Mouse (Mus musculus) gastrocnemius, adult 18-20 months (tissue): ENCODE data around the gene Sesn1. TPM values are rescaled to one million over a fixed set of nuclear protein-coding genes. Genes with fewer than 3 reads are reported as not detected.
"Not testable (repeated sequence)": the region's sequence is repeated elsewhere in the genome, so short reads cannot be mapped to it uniquely, and the experiment has no call there.

Source experiments
- DNase-seq: peaks from one replicate; pipeline ENCODE4 v3.0.0; 2021; ENCODE audit warnings: low spot score
- total RNA-seq, 2 experiments: library from RNA; stranded (reverse); gene quantifications; 2 replicates each; pipeline ENCODE4 v1.2.3; 2021

Sesn1 gene
- total RNA-seq, 2 experiments from 2014 or later, result 17.0 to 40.1 TPM

DNA sequence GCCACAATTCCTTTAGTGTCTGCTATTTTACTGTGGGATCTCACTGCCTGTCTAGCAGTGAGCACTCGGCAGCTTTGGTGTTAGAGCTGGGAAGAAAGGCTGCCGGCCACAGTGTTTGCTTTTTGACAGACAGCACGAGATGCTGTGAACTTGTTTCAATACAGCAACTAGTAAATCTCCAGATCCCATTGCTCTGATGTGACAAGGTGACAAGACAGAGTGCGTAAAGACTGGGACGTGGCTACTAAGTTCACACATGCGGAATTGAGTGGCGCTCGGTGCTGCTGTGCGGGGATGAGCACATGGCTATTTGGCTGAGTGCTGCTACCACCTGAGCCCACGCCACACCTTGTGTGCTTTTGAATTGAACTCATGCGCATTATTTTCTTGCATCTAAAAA lies 97.7 kb downstream of the Sesn1 start:
- DNase-seq, result no peak

DNA sequence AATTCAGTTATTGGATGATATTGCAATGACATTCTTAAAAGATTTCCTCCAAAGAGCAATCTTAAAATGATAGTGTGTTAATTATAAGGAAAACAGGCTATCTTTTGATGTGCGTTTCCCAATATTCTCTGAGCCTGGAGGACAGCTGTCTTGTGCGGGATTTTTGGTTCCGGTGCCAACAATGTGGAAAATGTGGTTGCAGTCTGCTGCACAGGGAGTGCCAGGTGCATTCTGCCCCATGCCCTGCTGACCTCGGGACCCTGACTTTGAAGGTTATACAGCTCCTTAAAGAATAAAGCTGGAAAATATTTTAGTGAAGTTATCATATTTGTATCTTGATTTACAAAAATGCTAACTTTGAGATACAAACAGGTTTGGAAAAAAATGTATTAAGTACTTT lies 98.2 kb downstream of the Sesn1 start:
- no peak for DNase-seq

DNA sequence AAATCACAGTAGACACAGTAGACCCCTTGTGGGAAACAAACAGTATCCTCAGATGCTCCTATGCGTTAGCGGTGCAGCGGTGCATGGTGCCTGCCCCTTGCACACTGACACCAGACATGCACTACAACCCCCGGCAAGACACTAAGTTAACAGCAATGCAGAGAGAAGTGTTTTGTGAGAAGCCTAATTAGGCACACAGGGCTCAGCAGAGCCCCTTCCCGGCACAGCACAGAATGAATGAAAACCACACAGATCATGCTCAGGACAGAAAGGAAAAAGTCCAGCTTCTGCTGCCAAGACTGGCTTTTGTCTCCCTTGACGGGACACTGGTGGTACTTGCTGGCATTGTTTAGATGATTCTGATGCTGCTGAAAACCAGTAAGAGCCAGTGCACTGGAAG lies 99.2 kb downstream of the Sesn1 start:
- DNase-seq, result no peak

DNA sequence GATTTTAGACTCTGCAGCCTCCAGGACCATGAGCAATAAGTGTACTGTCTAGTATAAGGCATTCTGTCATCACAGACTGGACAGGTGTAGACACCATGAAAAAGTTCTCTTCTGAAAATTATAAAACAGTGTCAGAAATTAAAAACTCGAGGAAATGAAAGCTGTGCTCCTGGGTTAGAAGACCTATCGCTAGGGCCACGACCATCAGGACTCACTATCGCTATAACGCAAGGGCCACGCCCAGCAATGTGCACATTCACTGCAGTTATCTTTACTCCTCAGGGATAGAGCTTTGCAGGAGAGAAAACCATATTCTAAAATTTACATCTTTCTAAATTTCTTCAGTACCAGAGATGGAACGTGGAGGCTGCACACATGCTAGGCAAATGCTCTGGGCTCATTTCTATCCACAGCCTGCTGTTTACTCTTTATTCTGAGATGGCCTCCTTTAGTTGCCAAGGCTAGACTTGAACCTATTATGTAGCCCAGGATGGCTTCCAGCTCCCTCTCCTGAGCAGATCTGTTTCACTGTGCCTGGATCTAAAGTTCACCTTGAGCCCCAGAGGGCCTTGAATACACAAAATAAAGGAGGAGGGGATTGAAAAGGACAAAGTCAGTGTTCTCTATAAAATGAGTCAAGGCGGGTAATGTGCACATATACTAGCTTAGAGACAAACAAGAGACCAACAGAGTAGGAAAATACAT lies 102.7 kb downstream of the Sesn1 start:
- no peak for DNase-seq

DNA sequence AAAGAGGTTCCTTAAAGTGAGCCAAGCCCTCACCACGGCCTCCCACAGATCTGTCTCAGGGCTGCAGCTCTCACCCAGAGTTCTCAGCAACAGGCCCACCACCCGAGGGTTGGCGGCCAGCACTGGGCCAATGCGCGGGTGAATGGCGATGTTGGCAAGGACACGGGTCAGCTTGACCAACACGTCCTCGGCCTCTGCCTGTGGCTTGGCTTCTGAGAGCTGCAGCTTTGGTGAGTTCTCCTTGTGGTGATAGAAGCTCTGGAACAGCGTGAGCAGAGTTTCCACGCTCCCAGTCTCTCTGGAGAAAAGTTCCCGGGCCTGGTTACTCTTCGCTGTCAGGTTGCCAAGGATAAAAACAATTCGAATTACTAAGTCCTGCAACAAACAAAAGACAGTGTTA lies 117.0 kb downstream of the Sesn1 start:
- DNase-seq, result peak; percentile 33

DNA sequence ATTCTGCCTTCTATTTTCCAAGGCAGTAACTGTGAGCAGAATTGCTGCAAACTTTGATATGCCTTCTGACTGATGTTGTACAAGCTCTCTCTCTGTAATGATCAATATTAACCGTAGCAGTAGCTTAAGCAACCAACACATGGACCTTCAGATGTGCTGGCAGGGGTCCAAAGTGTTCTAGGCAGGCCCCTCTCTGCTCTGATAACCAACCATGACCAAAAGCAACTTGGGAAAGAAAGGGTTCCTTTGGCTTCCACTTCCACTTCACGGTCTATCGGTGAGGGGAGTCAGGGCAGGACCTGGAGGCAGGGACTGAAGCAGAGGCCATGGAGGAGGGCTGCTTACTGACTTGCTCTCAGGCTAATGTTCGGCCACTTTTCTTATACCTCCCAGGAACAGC lies 121.2 kb downstream of the Sesn1 start:
- no peak for DNase-seq

DNA sequence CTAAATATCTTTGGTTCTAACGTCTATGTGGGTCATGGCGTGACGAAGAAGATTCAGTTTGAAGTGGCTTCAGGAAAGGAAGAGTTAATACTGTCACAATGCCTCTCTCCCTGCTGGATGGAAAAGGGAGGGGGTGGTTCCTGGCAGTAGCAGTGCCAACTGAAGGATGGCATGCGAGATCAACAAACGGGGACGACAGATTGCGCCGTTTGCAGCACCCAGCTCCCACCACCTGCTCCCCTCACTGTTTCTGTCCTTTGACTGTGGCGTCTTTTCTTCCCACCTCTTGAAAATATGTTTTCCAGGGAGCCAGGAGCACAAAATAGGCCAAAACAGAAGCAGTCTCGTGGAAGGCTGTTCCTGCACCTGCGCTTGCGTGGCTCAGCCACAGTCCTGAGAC lies 122.2 kb downstream of the Sesn1 start:
- no peak for DNase-seq

DNA sequence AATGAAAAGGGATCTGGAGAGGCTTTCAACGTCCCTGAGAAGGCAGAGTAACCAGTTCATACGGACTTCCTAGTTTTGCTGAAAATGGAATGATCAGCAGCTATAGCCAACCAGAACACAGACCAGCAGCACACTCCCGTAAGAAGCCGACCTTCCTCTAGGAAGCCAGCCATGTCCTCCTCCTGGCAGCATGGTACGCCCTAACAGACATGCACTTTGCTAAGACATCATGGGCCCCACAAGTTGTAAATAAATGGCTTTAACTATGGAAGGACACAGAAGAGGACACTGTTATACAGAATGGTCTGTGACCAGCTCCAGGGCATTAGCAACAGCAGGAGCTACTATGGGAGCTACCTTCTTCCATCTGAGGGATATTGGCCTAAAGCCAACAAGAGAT lies 123.2 kb downstream of the Sesn1 start:
- no peak for DNase-seq

DNA sequence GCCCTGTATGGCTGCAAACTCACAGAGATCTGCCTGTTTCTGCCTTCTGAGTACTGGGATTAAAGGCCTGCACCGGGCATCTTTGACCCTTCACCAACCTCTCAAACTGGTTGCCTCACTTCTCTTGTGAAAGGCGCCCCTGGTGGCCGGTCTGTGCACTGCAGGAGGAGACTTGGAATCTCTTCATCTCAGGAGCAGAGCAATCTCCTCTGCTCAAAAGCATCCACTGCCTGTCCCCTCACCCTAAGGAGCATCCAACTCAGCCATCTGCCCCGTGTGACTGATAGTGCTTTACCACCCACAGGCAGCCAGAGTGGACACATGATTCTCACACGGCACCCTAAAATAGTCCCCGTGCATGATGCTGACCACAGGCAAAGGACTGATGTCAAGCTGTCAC lies 123.8 kb downstream of the Sesn1 start:
- peak; percentile 62 for DNase-seq

DNA sequence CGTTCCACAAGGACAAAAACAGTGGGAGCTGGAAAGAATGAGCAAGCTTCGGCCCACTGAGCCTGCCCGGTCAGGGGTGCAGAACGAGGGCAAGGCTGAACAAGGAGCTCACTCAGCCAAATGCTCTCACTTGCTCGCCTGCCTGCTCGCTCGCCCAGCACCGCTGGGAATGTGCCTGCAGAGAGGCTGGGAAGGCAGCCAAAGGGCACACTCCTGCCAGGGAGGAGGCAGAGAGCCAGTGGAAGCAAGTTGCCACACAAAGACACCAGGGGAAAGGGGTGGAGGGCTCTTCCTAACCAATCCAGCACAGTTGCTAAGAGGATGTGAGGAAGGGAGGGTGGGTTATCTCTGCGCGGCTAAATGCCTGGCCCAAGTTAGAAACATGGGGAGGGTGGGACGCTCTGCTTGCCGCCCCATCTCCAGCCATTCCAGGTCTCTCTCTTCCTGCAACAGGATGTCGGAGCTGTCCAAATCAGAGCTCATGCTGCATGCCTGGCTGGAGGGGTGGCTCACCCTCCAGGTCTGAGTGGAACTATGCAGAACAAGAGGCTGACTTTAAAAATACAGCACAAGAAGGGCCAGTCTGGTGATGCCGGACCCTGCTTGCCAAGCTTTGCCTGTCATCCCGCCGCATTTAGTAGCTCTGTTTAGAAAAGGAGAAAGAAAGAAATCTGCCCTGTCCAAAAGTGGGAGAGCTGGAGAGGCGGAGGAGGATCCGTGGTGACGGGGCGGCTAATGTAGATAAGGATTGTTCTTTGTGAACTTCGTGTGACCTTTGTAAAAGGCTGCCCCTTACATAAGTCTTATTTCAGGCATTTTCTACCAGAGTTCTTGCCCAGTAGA lies 125.1 kb downstream of the Sesn1 start:
- peak; percentile 92 for DNase-seq

DNA sequence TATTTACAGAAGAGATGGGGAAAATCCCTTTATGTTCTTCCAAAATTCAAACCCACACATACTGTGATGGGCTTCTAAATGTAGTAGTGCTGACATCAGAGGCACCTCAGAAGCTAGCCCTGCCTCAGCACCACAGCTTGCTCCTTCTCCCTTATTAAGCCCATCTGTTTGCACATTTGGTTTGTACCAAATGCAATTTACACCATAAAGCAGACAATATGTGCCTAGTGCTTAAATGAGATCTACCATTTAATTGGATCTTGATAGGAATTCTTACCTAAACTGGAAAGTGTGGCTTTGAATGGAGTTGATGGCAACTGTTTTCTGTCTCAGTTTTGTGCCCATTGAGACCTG lies 125.7 kb downstream of the Sesn1 start:
- DNase-seq, result no peak

DNA sequence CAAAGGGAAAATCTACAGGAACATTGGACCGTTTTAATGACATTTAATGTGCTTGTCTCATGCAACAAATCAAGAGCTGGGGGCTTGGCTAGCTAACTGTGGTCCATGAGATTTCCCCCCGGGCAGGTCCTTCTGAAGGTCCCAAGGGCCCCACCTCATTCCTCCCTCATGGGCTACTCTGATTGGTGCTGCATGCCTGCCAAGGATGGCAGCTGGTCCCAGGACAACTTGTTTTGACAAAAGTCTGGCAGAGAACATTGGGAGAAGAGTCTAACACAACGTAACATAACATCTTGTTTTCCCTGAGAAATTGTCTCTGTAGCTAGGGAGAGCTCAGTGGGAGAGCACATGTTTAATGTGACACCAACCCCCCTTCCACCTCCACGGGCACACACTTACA lies 126.4 kb downstream of the Sesn1 start:
- no peak for DNase-seq

DNA sequence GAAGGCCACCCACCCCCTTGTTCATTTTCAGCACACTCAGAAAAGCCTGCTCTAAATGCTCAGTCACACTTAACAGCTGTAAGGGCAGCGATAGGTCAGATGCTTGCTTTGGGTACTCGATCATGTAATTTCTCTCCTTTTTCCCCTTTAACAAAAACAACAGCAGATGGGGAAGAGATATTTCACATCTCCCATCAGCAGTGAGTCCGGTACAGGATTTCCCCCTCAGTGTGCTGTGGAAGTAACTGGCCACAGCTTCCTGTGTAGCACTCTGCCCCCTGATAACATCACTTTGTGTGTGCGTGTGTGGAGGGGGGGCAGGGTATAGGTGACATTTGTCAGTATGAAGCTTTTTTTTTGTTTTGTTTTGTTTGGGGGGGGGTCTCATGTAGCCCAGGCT lies 127.4 kb downstream of the Sesn1 start:
- no peak for DNase-seq

DNA sequence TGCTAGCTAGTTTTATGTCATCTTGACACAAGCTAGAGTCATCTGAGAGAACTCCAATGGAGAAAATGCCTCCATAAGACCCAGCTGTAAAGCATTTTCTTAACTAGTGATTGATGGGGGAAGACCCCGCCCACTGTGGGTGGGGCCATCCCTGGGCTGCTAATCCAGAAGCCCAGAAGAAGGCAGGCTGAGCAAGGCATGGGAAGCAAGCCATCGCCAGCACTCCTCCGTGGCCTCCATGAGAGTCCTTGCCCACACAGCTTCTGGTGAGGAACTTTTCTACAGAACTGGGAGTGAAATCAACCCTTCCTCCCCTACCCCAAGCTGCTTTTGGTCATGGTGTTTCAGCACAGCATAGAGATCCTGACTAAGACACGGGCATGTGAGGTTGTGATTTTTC lies 129.4 kb downstream of the Sesn1 start:
- DNase-seq, result no peak

DNA sequence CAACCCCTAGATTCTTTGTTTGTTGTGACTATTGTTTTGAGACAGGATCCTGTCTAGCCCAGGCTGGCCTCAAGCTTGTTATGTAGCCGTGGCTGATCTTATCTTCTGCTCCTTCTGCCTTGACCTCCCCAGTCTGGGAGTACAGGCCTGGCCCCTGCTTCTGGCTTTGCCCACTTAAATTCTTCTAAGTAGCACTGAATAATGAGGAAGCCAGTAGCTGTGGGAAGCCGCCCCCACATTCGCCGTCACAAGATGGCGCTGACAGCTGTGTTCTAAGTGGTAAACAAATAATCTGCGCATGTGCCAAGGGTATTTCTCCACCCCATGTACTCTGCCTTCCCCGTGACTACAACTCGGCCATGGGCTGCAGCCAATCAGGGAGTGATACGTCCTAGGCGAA lies 142.6 kb downstream of the Sesn1 start:
- DNase-seq, result not testable (repeated sequence)

DNA sequence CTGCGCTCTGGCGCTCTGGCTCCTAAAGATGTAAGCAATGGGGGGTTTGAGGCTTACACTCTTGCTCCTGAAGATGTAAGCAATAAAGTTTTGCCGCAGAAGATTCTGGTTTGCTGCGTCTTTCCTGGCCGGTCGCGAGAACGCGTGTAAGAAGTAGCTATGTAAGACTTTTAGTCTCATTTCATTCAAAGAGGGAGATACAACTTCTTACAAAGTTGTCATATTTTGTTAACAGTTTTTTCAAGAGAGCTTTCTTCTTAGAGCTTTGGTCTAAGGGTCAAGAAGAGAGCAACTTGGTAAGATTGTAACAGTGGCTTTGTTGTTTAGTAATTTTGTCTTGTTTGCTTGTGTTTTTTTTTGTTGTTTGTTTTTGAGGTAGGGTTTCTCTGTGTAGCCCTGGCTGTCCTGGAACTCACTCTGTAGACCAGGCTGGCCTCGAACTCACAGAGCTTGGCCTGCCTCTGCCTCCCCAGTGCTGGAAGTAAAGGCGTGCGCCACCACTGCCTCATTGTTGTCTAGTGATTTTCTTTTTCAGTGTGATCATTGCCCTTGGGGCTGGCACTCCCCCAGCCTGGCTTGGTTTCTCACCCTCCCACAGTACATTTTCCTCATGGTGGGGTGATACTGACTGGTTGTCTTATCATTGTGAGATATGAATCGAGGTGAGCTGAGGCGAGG lies 143.3 kb downstream of the Sesn1 start:
- no peak for DNase-seq

DNA sequence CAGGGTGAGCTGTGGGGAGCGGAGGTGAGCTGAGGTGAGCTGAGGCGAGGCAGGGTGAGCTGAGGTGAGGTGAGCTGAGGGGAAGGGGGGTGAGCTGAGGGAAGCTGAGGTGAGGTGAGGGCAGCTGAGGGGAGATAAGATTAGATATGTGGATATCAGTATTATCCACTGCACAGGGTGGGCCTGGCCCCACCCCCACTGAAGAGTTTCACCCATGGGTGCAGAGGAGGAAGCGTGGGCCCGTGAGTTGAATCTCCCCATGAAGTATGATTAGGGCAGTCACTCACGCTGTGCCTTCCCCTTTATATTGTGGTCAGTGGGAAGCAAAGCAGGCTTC lies 143.8 kb downstream of the Sesn1 start:
- DNase-seq, result no peak

DNA sequence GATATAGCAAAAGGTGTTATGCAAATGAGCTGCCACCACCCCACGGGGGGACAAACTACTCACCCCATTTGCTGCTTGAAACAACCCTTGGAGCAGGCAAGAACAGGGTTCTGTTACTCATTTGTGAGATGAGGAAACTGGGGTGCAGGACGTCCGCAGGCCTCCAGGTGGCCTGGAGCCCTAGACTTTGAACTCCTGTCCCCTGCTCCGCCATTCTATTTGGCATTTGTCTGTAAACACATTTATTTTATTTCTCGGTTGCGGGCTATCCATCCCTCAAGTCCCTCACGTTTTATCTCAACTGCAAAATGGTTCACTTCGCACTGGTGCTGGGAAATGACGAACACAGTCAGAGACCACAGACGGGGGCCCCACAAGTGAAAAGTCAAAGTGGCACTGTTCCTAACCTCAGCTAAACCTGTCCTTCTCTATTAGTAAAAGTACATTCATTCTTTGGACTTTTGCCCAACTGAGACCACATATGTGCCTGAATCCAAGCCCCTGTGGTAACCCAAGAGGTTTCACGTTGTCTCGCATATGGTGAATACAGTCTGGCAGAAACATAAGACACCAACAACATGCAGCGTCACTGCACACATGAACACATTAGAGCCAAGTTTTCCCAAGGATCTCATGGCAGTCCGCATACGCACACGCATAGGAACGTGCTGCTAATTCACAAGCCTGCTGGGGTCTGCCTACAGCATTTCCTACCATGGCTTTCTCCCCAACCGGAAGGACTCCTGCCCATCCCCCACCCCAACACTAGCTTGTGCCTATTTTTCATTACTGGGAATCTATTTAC lies 147.9 kb downstream of the Sesn1 start:
- no peak for DNase-seq
